Mouse (Mus musculus): ENCODE measurements around the gene Polr3h.

DNA sequence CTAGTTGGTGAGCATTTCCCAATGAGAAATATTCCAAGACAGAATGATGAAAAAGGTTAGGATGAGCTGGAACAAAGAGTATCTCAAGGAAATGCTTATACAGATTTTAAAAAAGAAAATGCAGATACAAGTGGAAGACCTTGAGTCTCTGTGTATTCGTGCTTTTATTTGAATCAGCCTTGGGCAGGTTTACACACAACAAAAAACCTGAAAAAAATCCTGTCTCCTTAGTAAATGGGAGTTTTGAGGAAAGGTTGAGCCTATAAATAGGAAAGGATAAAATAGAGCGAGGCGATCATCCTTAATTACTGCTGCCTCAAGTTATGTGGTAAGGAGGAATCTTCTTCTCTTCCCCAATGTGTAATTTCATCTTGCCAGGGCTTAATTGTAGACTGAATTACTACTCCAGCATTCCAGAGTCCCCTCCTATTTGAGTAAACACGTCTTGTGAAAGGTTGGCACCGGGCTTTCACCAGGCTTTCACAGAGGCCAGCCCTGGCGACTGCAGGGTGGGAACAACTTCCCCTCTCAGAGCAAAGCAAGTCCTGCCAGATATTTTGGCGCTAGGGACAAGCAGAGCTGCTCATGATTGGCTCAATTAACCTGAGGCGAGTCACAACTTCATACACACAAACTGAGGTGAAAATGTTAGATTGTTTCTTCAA, 65.4 kb downstream of the Polr3h start:
- TF ChIP-seq GATA1 (IDR thresholded peaks at IDR 0.05; ENCODE audit: low read length) = no peak
- no peak for TF ChIP-seq TAL1 (IDR thresholded peaks at IDR 0.05; ENCODE audit: low read length)
